Mouse (Mus musculus) myocyte (in vitro differentiated cells): ENCODE measurements around the gene Wdr25. TPM values are rescaled to one million over a fixed set of nuclear protein-coding genes. Genes with fewer than 3 reads are reported as not detected.

Experiments used
- H3K27me3 ChIP-seq: one replicate; pipeline ENCODE4 v1.6.1; 2011; ENCODE audit not compliant: control insufficient read depth, insufficient read depth, insufficient read length
- H3K36me3 ChIP-seq: one replicate; pipeline ENCODE4 v1.6.1; 2011; ENCODE audit not compliant: control insufficient read depth, insufficient read depth
- H3K4me2 ChIP-seq: one replicate; pipeline ENCODE4 v1.6.1; 2011; ENCODE audit warnings: low read depth, control low read depth
- H3K4me3 ChIP-seq: one replicate; pipeline ENCODE4 v1.5.1; 2011; ENCODE audit warnings: mild to moderate bottlenecking, control low read depth, moderate library complexity
- H3K79me2 ChIP-seq: one replicate; pipeline ENCODE4 v1.6.1; 2011; ENCODE audit not compliant: control insufficient read depth, insufficient read depth
- H3ac ChIP-seq: one replicate; pipeline ENCODE4 v1.6.1; 2011; ENCODE audit not compliant: control insufficient read depth, insufficient read length
- CEBPB ChIP-seq: IDR thresholded peaks from 2 replicates; pipeline ENCODE4 v1.6.1; 2011; ENCODE audit warnings: mild to moderate bottlenecking, moderate library complexity; ENCODE audit not compliant: poor library complexity, insufficient read depth, severe bottlenecking
- E2F4 ChIP-seq: IDR thresholded peaks from one replicate; pipeline ENCODE4 v1.6.1; 2011; ENCODE audit warnings: mild to moderate bottlenecking, control low read depth, moderate library complexity; ENCODE audit not compliant: insufficient read depth
- MAX ChIP-seq: IDR thresholded peaks from one replicate; pipeline ENCODE4 v1.6.1; 2011; ENCODE audit warnings: low read depth, mild to moderate bottlenecking, control low read depth
- MYOD1 ChIP-seq, 3 experiments: IDR thresholded peaks; one replicate each; pipeline ENCODE4 v1.6.1; 2011; ENCODE audit warnings: control low read depth in 2 of 3, low read depth in 2 of 3, mild to moderate bottlenecking in 2 of 3, moderate library complexity in 1 of 3; ENCODE audit not compliant: insufficient read length in 2 of 3, control insufficient read depth in 1 of 3
- MYOG ChIP-seq, 3 experiments: IDR thresholded peaks; one replicate each; pipeline ENCODE4 v1.6.1; 2011; ENCODE audit warnings: control low read depth in 2 of 3, low read depth in 2 of 3, mild to moderate bottlenecking in 2 of 3; ENCODE audit not compliant: insufficient read length in 2 of 3, control insufficient read depth in 1 of 3, insufficient read depth in 1 of 3
- POLR2A ChIP-seq: IDR thresholded peaks from one replicate; pipeline ENCODE4 v1.6.1; 2011; ENCODE audit warnings: low read depth, mild to moderate bottlenecking, control low read depth, moderate library complexity; ENCODE audit not compliant: insufficient read length
- POLR2AphosphoS2 ChIP-seq: IDR thresholded peaks from one replicate; pipeline ENCODE4 v1.6.1; 2011; ENCODE audit warnings: low read depth, control low read depth; ENCODE audit not compliant: insufficient read length
- REST ChIP-seq: IDR thresholded peaks from one replicate; pipeline ENCODE4 v1.6.1; 2011; ENCODE audit warnings: mild to moderate bottlenecking, control low read depth, moderate library complexity; ENCODE audit not compliant: insufficient read depth, insufficient read length
- SRF ChIP-seq: IDR thresholded peaks from one replicate; pipeline ENCODE4 v1.6.1; 2011; ENCODE audit warnings: low read depth; ENCODE audit not compliant: control insufficient read depth, insufficient read length
- TCF12 ChIP-seq: IDR thresholded peaks from one replicate; pipeline ENCODE4 v1.6.1; 2011; ENCODE audit warnings: mild to moderate bottlenecking, control low read depth; ENCODE audit not compliant: poor library complexity, insufficient read depth, severe bottlenecking
- TCF3 ChIP-seq: IDR thresholded peaks from one replicate; pipeline ENCODE4 v1.6.1; 2011; ENCODE audit warnings: low read depth, control low read depth; ENCODE audit not compliant: insufficient read length
- USF1 ChIP-seq: IDR thresholded peaks from one replicate; pipeline ENCODE4 v1.6.1; 2011; ENCODE audit warnings: low read depth, mild to moderate bottlenecking, control low read depth, moderate library complexity
- polyA plus RNA-seq: library from polyadenylated mRNA; unstranded; fragments of >200 nt; fragmentation: generic; extraction: Trizol; gene quantifications from one replicate; pipeline ENCODE4 v1.2.1, GENCODE M21; 2012; ENCODE audit warnings: missing spikeins

The Wdr25 gene
- polyA plus RNA-seq, 1 experiment: 14.0 TPM

GRCm38 (mm10) chr12:109049949-109050348 lies 156.5 kb downstream of the Wdr25 start:
- Histone ChIP-seq H3K79me2 (no peaks in the 10 kb centered on the region), H3K4me2 (no peak overlapping the region), H3K36me3 (no peaks in the 10 kb centered on the region), H3K4me3 (no peak overlapping the region), H3K27me3 (no peaks in the 10 kb centered on the region), H3ac (no peak overlapping the region)
- no peak for TF ChIP-seq REST
- TF ChIP-seq POLR2A: no peak
- no peak for TF ChIP-seq TCF3

DNA sequence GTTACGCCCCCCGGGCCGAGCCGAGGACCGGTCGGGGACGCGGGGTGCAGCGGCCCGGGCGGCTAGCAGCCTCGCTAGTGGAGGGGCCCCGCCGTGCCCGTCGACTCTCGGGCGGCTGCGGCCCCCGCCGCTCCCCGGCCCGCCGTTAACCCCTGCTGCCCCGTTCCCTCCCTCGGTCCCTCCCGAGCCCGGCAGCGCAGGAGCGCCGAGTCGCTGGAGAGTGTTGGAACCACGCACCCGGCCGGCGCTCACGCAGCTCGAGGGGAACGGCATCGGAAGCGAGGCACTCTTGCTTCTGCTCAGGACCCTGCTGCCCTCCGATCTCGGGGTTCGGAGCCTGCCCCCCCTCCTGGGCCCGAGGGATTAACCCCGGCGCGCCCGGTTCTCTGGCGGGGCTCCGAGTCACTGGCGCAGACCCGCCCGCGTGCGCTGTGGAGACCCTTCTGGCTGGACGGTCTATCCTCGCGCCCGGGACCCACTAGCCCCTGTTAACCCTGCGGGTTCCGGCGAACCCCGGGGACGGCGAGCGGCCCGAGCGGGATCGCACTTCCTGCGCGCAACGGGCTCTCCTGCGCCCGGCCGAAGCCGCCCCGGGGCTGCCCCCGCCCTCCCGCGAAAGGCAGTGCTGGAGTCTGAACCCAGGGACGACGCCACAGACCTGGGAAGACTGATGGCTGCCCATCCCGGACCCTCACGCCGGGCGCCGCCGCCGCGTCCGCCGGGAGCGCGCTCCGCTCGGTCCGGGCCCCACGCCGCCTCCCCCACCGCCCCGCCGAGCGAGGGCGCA lies 159.8 kb downstream of the Wdr25 start:
- Histone ChIP-seq H3ac (no peak overlapping the region), H3K79me2 (no peaks in the 10 kb centered on the region), H3K36me3 (no peaks in the 10 kb centered on the region), H3K4me2 (no peak overlapping the region), H3K27me3 (peaks cover 16% of the 10 kb centered on the region), H3K4me3 (no peak overlapping the region)
- TF ChIP-seq TCF12: no peak
- no peak for TF ChIP-seq CEBPB
- TF ChIP-seq USF1: no peak
- no peak for TF ChIP-seq MYOG (IDR thresholded peaks at IDR 0.05; ENCODE audit: control insufficient read depth in 1 of 3, insufficient read depth in 1 of 3, insufficient read length in 2 of 3, low read depth in 2 of 3)
- no peak for TF ChIP-seq SRF
- no peak for TF ChIP-seq POLR2A
- TF ChIP-seq REST: no peak
- TF ChIP-seq TCF3: no peak
- no peak for TF ChIP-seq MYOD1 (IDR thresholded peaks at IDR 0.05; ENCODE audit: control insufficient read depth in 1 of 3, insufficient read length in 2 of 3, low read depth in 2 of 3)

- TF ChIP-seq E2F4 (no peak), POLR2A (no peak), TCF3 (no peak), MAX (no peak), MYOG (IDR thresholded peaks at IDR 0.05; ENCODE audit: control insufficient read depth in 1 of 3, insufficient read depth in 1 of 3, insufficient read length in 2 of 3, low read depth in 2 of 3) (no peak), MYOD1 (IDR thresholded peaks at IDR 0.05; ENCODE audit: control insufficient read depth in 1 of 3, insufficient read length in 2 of 3, low read depth in 2 of 3) (no peak), TCF12 (no peak), SRF (no peak), USF1 (no peak), REST (no peak), POLR2AphosphoS2 (no peak), CEBPB (no peak)
- Histone ChIP-seq H3K4me3 (no peak overlapping the region), H3K27me3 (peaks cover 20% of the 10 kb centered on the region), H3K4me2 (no peak overlapping the region), H3K36me3 (no peaks in the 10 kb centered on the region), H3K79me2 (no peaks in the 10 kb centered on the region), H3ac (no peak overlapping the region)
Observed at GRCm38 (mm10) chr12:109057736-109058135, 164.3 kb downstream of the Wdr25 start.

GRCm38 (mm10) chr12:109058660-109059059 lies 165.2 kb downstream of the Wdr25 start:
- Histone ChIP-seq H3K4me3 (no peak overlapping the region), H3K27me3 (peaks cover 20% of the 10 kb centered on the region)
- TF ChIP-seq CEBPB (no peak), POLR2AphosphoS2 (no peak), SRF (no peak), POLR2A (no peak), MYOD1 (IDR thresholded peaks at IDR 0.05; ENCODE audit: control insufficient read depth in 1 of 3, insufficient read length in 2 of 3, low read depth in 2 of 3) (peak in 2 of 3 experiments; percentile 18 to 26), TCF12 (no peak), MAX (no peak), MYOG (IDR thresholded peaks at IDR 0.05; ENCODE audit: control insufficient read depth in 1 of 3, insufficient read depth in 1 of 3, insufficient read length in 2 of 3, low read depth in 2 of 3) (peak in 2 of 3 experiments; percentile 34 to 77), USF1 (no peak)

DNA sequence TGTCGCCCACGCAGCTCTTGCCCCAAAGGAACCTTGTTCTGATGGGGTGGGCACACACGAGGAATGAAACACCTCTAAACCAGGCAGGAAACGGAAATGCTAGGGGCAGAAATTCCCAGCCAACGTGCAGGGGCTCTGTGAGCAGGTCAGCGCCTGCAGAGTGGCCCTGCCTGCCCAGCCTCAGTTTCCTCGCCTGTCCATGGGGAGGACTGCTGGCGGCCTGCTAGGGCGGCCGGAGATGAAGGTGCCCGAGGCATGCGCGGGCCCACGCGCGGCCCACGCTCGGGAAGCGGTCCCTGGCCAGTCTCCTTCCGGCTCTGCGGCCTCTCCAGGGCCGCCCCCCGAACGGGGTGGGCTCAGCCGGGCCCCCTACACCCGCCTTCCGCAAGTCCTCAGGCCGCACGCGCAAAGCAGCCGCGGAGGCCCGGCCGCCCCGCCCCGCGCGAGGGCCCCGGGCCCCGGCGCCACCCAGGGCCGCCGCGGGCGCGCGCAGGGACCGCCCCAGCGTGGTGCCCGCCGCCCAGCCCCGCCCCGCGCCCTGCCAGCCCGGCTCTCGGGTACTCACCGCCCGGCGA lies 174.2 kb downstream of the Wdr25 start:
- TF ChIP-seq USF1: no peak
- no peak for TF ChIP-seq POLR2AphosphoS2
- TF ChIP-seq MYOG (IDR thresholded peaks at IDR 0.05; ENCODE audit: control insufficient read depth in 1 of 3, insufficient read depth in 1 of 3, insufficient read length in 2 of 3, low read depth in 2 of 3): no peak
- no peak for TF ChIP-seq TCF3
- TF ChIP-seq REST: no peak
- TF ChIP-seq MYOD1 (IDR thresholded peaks at IDR 0.05; ENCODE audit: control insufficient read depth in 1 of 3, insufficient read length in 2 of 3, low read depth in 2 of 3): no peak
- no peak for TF ChIP-seq POLR2A
- TF ChIP-seq E2F4: no peak
- TF ChIP-seq CEBPB: no peak
- TF ChIP-seq SRF: no peak
- no peak for TF ChIP-seq TCF12
- no peak for TF ChIP-seq MAX
- Histone ChIP-seq H3K79me2 (no peaks in the 10 kb centered on the region), H3K36me3 (no peaks in the 10 kb centered on the region), H3ac (no peak overlapping the region), H3K27me3 (peaks cover 13% of the 10 kb centered on the region), H3K4me3 (no peak overlapping the region), H3K4me2 (peak overlapping the region; percentile 55)

More at GRCm38 (mm10) chr12:109058660-109059059, 165.2 kb downstream of the Wdr25 start:
- no peak overlapping the region for H3ac ChIP-seq
- H3K79me2 ChIP-seq: no peaks in the 10 kb centered on the region
- H3K36me3 ChIP-seq: no peaks in the 10 kb centered on the region
- no peak overlapping the region for H3K4me2 ChIP-seq
